Mouse (Mus musculus) adrenal gland, postnatal 36 days (tissue): ENCODE data around the gene Nrg3. TPM values are rescaled to one million over a fixed set of nuclear protein-coding genes. Genes with fewer than 3 reads are reported as not detected.

Source experiments
- DNase-seq, 2 experiments: peaks; one replicate each; pipeline ENCODE4 v3.0.0; 2021; ENCODE audit warnings: mixed read lengths in 1 of 2
- long read RNA-seq, 2 experiments: library from polyadenylated mRNA; stranded (forward); transcript quantifications; one replicate each; pipeline ENCODE4 v2.0.0; 2021; ENCODE audit warnings: borderline sequencing depth in 2 of 2
- total RNA-seq, 2 experiments: library from RNA; stranded (reverse); gene quantifications; 2 replicates each; pipeline ENCODE4 v1.2.3; 2021

Nrg3 gene
- 1 to 10 TPM; 2.5 to 3.3 TPM for total RNA-seq
- long read RNA-seq, experiment 1, partial matches to known transcripts: 1 of 5 reads
- long read RNA-seq, experiment 1, other reads (novel, unspliced or antisense): 4 of 5 reads
- long read RNA-seq, experiment 2: 0 reads

DNA sequence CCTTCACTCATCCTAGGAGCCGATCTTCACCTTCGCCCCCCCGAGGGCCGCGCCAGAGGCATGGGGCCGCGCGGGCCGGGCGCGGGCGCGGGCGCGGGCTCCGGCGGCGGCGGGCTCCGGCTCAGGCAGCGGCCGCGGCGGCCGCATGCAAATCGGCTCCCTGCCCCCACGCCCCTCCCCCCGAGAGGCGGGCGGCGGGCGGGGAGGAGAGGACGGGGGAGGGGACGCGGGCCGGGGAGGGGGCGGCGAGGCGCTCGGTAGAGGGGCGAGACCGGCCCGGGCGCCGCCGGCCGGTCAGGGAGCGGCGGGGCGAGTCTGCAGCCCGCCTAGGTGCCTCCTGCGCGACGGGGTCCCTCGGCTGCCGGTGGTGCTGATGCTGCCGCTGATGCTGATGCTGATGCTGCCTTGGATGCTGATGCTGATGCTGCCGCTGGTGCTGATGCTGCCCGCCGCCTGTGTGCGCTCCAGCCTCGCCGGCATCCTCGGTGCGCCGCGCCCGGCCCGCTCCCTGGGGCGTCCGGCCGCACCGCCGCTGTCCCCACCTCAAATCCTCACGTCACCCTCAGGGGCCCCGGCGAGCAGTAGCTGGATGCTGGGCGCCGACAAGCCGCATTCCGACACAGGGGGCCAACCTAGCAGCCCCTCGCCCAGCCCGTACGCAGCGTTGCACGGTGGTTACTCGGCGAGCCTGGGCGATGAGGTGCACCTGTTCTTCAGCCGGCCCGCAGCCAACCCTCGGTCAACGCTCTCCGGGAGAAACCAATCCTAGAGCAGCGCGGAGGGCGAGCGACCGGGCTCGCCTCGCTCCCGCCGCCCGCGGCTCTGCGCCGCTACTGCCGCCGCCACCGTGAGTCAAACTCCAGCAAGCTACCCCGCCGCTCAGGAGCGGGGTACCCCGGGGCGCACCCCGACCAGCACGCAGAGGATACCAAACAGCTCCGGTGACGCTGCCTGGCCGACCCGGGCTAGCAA lies at the start of gene Nrg3:
Gene Nrg3 (minus strand): TSS at position 299 of the 972 bp plus-strand sequence.
- peak in 1 of 2 experiments; percentile 6 for DNase-seq

DNA sequence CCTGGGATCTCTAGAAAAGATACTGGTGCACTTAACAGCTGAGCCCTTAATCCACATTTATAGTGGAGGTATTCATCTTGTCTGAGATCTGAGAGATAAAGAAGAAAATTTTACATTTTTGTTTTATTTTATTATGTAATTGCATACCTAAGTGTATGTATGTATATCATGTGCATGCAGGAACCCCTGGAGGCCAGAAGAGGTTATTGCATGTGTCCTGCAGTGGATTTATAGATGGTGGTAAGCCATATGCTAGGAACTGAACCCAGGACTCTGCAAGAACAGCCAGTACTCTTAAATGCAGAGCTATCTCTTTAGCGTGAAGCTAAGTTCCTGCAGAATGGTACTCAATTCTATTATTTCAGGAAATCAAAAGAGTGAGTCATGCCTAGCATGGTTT lies 36.1 kb upstream of the Nrg3 start:
- no peak for DNase-seq

DNA sequence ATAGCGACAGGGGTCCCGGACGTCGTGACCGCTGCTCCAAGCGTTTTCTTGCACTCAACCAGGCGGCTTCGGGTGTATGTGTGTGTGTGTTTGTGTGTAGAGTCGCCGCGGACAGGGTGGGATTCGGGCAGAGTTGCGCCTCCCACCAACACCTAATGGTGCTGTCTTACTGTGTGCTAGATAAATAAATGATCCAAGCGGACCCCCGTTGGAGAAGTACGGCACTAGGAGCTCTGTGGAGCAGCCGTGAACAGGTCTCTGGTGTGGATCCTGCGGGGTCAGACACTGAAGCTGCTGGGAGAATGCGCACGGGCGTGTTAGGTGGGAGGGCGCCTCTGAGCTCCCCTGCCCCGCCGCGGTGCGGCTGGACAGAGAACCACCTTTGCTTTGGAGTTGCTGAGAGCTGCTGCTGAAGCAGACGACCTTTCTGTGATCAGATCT lies 903 bp upstream of the Nrg3 start:
- no peak for DNase-seq

DNA sequence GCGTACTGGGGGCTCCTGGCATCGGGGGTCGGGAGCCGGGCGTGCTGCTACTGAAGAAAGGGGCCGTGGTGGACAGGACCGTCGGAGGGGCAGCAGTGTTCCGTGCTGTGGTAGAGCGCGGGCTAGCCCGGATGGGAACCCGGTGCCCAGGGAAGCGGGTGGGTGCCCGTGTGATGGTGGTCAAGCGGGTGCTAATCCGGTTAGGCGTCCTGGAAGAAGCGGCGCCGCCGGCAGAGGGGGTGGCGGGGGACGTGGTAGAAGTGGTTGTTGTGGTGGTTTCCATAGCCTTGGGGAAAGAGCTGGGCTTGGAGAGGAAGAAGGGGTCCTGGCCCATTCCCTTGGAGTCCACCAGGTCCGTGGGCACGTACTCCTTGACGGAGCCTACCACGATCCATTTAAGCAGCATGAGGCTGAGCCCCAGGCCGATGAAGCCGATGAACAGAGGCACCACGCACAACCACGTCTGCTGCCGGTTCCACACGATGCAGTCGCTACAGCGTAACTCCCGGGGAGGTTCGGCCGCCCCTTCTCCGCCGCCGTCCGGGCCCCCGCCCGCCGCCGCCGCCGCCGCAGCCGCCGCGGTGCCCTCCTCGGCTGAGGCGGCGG lies 639 bp downstream of the Nrg3 start:
- DNase-seq: no peak

DNA sequence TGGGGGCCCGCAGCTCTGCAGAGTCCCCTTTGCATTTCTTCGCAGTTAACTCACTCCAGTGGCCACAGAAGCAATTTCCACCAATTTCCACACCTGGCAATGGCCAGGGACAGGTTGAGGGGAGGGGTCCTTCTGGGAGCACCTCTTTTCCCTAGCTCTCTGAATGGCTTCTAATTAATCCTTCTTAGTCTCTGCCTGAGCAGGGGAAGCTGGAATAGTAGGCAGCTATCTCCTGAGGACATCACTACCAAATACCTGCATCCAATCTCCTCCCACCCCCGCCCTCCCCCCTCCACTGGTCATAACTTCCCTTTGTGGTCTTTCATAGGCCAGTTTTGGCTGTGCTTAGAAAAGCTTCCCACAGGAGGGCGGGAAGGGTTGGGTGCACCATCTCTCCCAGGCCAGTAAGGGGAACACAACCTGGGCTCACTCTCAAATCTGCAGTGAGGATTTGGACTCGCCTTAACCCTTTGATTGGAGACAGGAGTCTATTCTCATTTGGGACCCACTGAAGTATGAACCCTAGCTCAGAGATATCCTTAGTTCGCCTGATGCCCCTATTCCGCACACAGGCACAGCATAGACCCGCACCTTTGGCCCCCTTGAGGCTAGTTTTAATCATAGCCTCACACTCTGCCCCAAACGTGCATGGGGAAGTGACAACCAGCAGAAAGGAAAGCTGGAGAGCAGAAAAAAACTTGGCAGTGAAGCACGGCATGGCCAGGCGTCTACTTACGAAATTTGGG lies 1.5 kb downstream of the Nrg3 start:
- no peak for DNase-seq

DNA sequence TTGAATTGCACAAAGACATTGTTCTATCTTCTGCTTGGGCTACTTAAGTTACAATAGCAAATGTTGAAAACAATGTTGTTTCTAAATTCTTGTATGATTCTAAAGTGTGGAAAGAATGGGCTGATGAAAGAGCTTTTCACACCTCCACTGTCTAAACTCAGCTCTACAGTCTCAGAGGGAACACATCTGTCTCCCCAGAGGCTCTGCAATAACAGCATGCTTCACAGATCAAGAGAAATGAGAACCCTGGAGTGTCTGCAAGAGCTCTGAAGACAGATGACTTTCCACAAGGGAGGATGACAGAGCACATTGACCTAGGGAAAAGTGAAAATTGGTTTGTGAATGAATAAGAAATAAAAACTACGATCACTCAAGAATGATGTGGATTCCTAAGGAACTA lies 27.4 kb downstream of the Nrg3 start:
- no peak for DNase-seq

DNA sequence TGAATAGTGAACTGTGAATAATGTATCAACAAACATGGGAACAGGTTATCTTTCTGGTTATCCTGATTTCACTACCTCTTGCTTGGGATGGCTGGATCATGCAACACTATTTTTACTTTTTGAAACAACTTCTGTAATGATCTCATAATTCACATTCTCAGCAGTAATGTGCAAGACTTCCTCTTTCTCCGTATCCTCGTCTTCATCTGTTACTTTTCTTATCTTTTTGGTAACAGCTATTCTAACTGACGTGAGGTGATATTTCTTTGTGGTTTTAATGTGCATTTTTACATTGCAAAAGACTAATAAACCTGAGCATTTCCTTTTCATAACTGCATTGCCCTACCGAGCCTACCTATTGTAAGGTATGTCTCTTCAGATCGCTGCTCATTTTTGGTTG lies 44.4 kb downstream of the Nrg3 start:
- DNase-seq: no peak

DNA sequence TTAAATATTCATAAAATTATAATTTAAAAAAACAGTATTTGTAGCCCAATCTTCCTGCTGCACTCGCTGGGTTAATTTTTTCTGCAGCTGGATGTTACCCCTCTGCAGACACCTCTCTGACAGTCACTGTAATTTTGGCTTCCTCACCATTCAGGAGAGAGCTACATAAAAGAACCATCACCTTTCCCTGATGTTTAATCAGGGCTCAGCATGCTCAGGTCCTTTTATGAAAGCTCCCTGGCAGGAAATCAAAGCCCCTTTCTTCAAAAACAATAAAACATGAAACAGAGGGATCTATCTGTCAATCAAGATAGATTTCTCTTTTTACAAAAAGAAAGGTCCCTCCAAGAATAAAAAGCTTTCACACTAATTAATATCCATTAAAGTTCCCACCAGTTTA lies 51.0 kb downstream of the Nrg3 start:
- no peak for DNase-seq

DNA sequence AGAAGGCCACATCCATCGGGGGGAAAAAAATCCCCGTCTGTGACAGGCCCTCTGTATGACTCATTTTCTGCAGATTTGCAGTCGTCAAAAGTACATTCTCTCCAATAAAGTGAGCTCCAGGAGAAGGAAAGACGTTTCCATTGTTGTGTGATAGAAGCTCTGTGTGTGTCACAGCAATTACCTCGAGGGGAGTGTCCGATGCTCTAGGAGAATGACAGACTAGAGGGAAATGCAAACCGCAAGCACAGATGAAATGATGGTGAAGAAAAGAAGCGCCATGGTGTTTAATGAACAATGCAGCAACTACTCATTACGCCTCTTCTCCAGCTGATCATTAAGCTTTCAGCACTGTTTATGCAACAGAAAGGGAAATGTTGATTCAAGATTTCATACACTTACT lies 59.6 kb downstream of the Nrg3 start:
- DNase-seq: no peak

DNA sequence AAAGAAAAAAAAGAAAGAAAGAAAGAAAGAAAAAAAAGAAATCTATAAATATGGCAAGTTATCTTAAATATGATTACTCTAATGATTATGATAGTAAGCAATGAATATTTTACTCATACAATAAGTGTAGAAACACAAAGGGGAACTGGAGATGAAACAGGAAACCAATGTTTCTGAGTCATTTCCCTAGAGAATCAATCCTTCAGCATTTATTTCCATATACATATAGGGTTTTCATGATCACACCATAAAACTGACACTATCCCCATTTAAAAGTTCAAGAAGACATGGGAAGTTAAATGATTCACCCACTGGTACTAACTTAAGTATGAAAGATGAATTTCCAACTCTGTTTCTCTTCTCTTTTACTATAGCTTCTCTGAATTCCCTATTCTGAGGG lies 86.0 kb downstream of the Nrg3 start:
- no peak for DNase-seq

DNA sequence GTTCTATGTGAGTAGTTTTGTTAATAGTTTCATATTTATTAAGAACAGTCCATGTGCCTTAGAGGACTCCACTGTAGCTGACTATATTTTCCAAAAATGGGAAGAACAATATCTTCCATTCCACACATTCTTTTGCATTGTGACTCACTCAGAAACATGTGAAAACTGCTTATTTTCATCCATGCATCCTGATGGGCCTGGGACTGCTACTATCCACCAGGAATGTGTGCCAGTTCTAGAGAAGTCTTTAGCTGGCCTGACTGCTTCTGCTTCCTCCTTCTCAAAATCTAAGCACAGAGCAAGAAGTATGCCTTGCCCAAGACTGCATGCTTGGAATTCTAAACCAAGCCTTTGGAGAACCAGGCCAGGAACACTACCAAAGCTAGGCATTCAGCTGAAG lies 91.6 kb downstream of the Nrg3 start:
- DNase-seq: no peak

DNA sequence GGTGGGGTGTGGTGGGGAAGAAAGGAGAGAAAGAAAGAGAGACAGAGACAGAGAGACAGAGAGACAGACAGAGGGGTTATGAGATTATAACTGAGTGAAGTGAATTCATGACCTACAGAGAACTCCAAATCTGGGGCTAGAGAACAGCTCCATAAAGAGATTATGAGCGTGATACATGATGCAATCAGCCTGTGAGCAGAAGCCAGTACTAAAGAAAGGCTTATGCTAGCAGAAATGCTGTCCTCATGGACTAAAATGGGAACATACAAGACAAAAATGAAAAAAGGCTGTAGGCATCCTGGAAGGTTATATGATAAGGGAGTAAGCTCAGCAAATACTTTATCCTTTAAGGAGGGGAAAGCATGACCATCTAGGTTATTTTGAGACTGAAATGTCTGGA lies 99.7 kb downstream of the Nrg3 start:
- DNase-seq: no peak

DNA sequence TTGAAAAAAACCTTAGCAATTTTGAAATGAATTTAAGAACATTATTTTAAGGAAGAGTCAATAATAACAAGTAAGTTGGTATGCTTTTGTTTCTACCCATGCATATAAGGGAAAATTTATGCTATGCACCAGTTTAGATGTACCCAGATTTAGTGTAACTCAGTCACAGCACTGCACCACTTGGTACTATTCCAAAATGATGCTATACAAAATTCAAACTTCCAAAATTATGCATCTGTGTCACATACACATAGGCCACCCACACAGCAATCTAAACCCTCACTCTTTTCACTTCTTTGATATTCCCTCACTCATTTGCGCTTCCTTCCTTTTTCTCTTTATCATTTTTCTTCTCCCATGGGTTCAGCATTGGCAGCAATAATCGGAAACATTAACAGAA lies 116.6 kb downstream of the Nrg3 start:
- DNase-seq: no peak

DNA sequence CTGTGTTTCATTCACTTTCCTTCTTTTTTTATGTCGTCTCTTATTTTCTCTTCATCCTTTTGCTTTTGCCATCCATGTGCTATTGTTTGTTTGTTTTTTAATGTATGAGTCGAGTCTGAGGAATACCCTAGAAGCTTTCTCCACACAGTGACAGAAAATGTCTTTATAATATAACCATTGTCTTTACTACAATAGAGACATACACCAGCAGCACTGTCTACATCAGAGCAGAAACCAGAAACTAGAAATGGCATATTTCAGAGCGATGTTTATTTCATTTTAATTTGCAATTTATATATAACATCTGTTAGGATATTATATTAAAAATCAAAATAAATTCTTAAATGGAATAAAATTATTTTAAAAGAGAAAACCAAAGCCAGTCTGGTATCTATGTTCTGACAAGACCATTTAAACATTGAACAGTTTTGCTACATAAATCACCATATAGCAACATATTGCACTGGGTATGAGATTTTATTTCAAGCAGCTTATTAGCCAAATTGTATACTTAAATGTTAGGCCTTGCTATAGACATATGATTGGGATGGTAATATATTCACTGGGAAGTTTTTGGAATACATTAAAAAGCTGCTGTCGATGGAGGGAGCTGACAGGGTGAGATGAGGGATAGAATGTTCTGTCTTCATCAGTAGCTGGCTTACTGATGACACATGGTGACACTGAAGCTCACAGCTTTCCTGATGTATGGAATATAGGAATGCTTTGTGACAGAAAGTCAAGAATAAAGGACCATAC lies 120.7 kb downstream of the Nrg3 start:
- DNase-seq: no peak

DNA sequence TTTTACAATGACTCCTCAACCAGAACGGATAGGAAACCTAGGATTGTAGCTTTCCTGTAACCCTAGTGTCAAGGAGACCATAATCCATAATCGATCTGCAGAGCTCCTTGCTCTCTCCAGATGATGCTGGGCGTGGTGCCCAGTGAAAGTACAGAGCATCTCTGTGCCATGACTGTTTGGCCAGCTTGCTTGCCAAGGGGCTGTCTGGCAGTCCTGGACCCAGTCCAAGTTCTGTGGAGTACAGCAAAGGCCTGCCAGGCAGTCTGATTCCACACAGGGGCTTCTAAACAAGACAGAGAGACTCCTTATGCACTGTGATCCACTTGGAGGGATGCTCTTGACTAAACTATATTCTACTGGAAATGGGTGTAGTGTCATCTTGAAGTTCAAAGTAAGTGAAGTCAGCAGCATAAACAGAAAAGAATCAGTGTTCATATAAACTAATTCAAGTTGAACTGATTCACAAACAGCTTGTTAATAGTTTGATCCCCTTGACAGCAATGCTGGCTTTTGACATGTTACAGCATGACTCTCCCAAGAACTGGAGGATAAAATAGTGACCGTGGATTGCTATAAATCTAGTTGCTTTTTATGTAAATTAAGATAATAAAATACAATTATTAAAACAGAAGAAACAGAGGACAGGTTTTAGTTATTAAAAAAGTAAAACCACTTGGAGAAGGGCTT lies 155.3 kb downstream of the Nrg3 start:
- peak; percentile 3 to 8 for DNase-seq

DNA sequence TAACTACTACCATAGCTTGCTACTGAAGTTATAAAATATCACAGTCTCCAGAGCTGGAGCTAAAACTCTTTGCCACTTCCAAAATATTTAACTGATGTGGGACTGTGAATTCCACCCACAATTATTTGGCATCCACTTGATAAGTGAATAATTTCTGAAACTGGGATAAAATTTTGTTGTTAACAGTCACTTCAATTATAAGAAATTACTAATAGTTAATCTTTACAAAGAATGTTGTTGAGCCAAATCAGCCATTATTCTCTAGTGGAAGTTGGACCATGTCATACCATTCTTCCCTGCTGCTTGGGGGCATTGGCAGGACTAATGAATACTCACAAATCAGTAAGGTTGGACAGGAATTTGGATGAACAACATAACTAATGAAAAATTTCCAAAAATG lies 158.8 kb downstream of the Nrg3 start:
- no peak for DNase-seq

DNA sequence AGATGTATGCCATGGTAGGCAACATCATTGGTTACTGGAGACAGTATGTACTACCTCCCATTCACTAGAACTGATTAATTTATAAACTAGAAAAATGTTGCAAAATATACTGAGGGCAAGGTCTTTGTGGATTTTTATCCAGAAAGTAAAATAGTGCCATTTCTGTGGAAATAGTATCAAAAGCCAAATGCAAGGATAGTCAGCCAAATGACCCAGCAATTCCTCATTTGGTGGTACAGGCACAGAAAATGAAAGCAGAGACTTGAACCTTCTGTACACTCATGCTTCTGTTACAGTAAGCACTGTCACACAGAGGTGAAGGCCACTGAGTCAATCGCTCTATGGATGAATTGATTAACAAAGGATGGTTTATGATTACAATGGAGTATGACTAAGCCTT lies 207.8 kb downstream of the Nrg3 start:
- DNase-seq: peak in 1 of 2 experiments; percentile 2

DNA sequence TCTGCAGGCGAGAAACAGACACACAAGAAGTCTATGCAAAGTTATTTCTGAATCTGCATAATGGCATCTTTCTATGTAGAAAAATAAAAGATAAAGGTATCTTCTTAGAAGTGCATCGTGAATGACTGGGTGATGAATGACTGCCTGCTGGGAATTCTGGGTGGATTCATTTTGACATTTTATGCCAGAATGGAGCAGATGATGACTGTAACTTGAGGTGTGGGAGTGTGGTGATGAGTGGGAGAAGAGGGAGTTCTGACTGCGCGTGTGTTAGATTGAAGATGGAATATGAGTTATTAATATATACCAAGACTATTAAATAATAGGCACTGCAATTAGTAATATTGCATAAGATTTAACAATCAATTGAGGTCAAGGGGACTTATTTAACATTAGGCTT lies 208.5 kb downstream of the Nrg3 start:
- DNase-seq: no peak

DNA sequence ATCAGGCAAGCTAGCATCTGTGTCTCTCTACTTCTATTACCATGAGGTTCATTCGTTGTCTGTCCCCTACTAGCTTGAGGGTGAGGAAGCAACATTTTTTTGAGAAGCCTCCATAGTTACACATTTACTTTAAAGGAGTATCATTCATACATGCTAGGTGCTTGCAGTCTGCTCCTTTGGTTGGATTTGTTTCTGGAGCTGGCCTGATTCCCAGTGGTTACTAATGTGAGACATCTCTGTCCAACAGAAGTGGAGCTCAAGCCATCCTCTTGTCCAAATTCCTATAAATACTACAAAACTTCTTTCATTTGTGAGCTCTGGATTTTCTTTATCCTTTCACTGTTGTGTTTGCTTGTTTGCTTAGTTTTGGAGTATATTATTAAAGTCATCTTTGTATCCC lies 211.9 kb downstream of the Nrg3 start:
- DNase-seq: no peak

DNA sequence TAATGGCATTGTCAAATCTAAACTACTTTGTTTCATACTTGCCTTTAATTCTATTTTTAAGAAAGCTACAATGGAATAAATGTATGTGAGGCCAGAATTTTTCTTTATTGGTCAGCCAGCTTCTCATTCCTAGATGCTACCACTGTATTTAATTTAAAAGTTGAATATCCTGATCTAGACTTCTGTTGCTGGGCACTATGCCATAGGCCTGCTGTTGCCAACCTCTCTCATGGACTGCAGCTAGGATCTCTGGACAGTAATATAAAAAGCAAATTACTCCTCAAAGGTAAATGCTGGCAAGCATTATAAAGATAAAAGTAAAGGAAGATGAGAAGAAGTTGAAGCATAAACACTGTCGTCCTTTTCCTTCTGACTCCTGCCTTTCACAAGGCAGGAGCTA lies 217.5 kb downstream of the Nrg3 start:
- no peak for DNase-seq

DNA sequence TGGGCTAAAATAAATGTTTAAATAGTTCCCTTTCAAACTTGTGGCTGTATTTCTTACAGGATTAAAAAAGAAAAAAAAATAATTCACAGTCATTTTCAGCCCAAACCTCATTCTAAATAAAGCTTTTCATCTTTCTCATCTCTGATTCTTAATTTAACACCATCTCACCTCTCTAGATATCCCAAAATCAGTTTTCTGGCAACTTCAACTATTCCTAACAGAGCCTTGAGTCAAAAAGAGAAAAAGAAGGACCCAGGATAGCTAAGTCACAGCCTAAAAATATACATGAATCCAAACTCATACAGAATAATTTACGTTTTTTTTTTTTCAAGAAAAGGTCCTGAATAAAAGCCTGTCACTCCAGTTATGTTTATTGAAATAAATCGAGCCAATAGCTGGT lies 232.6 kb downstream of the Nrg3 start:
- DNase-seq: no peak
